Mouse (Mus musculus): ENCODE results near the gene Epha1. TPM values are rescaled to one million over a fixed set of nuclear protein-coding genes. Genes with fewer than 3 reads are reported as not detected.

Epha1 gene
- polyA plus RNA-seq, 1 experiment = 0.46 TPM

DNA sequence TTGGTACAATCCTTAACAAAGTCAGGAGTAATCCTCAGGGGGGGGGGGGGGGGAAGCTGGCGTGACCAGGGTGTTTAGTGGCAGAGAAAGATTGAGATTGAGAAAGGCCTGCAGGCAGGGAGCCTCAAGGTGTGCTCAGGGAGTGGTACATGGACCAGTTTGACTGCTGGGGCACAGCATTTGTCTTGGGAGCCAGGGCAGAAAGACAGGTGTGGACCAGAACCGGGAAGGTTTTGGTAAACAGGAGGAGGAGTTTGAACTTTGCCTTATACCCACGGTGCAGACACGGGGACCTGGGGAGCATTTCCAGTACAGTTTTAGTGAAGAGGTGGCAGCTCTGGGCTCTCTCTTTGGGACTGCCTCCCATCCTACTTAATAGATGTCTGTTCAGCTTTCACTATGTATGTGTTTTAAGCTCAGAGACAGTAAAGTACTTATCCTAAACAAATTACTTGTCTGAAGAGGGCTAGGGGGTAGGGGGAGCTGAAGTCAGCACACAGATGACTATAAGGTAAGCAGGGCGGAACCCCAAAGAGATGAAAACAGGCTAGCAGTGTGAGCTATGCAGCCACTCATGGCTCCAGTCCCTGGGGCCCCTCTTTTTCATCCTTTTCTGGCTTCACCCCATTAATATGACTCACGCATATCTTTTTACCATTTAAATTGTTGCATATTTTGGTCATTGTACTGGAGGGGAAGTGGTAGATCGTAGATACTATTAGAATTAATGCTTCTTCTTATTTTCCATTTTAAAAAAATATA is 782 bp upstream of the Epha1 start:
- Histone ChIP-seq H3K4me1 (ENCODE audit: control insufficient read depth, insufficient read depth, low read length) (peaks cover 4% of the 10 kb centered on the region), H3K27ac (ENCODE audit: insufficient read depth, low read length) (no peak overlapping the region), H3K27me3 (ENCODE audit: control insufficient read depth, insufficient read depth, low read length) (no peaks in the 10 kb centered on the region), H3K4me3 (replicated peaks; ENCODE audit: insufficient read depth, low read depth, low read length) (peak overlapping the region; percentile 22)
- WGBS = 42% methylated on average over 7 of the region's 7 CpGs
- TF ChIP-seq CTCF (IDR thresholded peaks at IDR 0.05; ENCODE audit: borderline replicate concordance, insufficient read depth, low read depth, low read length) = no peak
- TF ChIP-seq POLR2A (IDR thresholded peaks at IDR 0.05; ENCODE audit: borderline replicate concordance, insufficient read depth, low read length) = no peak
- DNase-seq = peak in 1 of 2 experiments; percentile 18

DNA sequence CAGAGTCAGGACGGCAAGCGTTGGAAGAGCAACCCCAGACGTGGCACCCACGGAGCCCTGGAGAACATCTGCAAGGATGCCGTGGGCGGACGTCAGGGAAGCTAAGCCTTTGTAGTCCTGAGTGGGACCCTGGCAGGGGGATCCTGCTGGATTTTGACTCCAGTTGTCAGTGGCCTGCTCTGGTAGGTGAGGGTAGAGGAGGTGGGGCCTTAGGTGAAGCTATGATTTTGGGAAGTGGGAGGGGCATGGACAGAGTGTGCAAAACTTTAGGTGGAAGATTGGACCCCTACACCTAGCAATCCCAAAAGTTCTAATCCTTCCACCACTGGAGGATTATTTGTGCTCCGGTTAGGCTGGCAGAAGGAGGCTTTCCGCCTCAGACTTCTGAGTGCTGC is 650 bp downstream of the Epha1 start:
- no peak for DNase-seq
- Histone ChIP-seq H3K4me3 (replicated peaks; ENCODE audit: insufficient read depth, low read depth, low read length) (no peak overlapping the region), H3K27ac (ENCODE audit: insufficient read depth, low read length) (no peak overlapping the region), H3K4me1 (ENCODE audit: control insufficient read depth, insufficient read depth, low read length) (peaks cover 4% of the 10 kb centered on the region), H3K27me3 (ENCODE audit: control insufficient read depth, insufficient read depth, low read length) (no peaks in the 10 kb centered on the region)
- TF ChIP-seq CTCF (IDR thresholded peaks at IDR 0.05; ENCODE audit: borderline replicate concordance, insufficient read depth, low read depth, low read length) (no peak), POLR2A (IDR thresholded peaks at IDR 0.05; ENCODE audit: borderline replicate concordance, insufficient read depth, low read length) (no peak)
- 56% methylated on average over 9 of the region's 9 CpGs for WGBS

DNA sequence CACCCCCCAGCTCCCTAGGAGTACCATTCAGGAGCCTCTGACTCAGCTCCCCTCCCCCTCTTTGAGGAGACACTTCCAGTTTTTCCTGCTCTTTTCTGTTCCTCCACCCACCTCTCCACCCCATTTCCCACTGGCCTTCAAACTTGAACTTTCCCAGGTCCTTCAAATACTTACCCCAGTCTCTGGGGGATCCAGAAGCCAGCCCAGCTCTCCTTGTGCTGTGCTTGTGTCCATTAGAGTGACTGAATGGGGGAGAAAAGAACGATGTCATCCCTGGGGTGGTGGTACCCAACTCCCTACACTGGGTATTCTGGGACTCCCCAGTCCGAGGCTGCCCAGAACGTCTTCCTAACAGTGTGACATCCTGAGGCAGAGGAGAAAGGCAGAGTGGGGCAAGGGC is 1.1 kb downstream of the Epha1 start:
- Histone ChIP-seq H3K27me3 (ENCODE audit: control insufficient read depth, insufficient read depth, low read length) (no peaks in the 10 kb centered on the region), H3K4me3 (replicated peaks; ENCODE audit: insufficient read depth, low read depth, low read length) (no peak overlapping the region), H3K4me1 (ENCODE audit: control insufficient read depth, insufficient read depth, low read length) (peaks cover 4% of the 10 kb centered on the region), H3K27ac (ENCODE audit: insufficient read depth, low read length) (no peak overlapping the region)
- DNase-seq = no peak
- TF ChIP-seq POLR2A (IDR thresholded peaks at IDR 0.05; ENCODE audit: borderline replicate concordance, insufficient read depth, low read length) (no peak), CTCF (IDR thresholded peaks at IDR 0.05; ENCODE audit: borderline replicate concordance, insufficient read depth, low read depth, low read length) (no peak)
- 37% methylated on average over 3 of the region's 3 CpGs for WGBS

DNA sequence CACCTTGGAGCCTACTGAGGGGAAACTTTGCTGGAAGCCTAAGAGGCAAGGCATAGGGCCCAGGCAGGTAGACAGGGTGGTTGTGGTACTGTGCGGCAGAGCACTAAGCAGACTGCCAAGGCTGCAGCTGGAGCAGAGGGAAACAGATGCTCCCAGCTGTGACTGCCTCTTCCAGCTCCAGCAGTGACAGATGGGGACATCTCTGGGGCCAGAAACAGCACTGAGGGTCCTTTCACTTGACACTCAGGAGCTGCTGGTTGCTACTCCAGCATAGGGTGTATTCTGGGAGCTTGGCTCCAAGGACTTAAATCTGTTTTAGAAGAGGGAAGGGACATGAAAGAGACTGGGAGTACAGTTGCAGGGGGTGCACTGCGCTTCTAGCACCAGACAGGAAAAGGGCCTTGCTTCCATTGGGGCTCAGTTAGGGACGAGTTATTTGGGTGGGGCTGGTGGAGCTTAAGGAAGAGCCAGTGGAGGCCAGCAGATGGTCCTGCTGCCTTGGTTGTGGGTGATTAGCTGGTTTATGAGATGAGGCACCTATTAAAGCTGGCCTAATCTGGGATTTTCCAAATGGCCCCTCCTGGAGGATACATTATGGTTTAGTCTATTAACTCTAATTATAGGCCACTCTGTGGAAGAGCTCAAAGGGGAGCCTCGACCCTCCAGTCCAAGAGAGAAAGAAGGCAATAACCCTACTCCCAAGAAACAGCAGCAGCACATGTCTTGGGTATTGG is 2.3 kb downstream of the Epha1 start:
- TF ChIP-seq CTCF (IDR thresholded peaks at IDR 0.05; ENCODE audit: borderline replicate concordance, insufficient read depth, low read depth, low read length) (no peak), POLR2A (IDR thresholded peaks at IDR 0.05; ENCODE audit: borderline replicate concordance, insufficient read depth, low read length) (no peak)
- Histone ChIP-seq H3K27ac (ENCODE audit: insufficient read depth, low read length) (no peak overlapping the region), H3K4me1 (ENCODE audit: control insufficient read depth, insufficient read depth, low read length) (peaks cover 4% of the 10 kb centered on the region), H3K4me3 (replicated peaks; ENCODE audit: insufficient read depth, low read depth, low read length) (no peak overlapping the region), H3K27me3 (ENCODE audit: control insufficient read depth, insufficient read depth, low read length) (no peaks in the 10 kb centered on the region)
- WGBS = 65% methylated on average over 4 of the region's 4 CpGs
- no peak for DNase-seq

DNA sequence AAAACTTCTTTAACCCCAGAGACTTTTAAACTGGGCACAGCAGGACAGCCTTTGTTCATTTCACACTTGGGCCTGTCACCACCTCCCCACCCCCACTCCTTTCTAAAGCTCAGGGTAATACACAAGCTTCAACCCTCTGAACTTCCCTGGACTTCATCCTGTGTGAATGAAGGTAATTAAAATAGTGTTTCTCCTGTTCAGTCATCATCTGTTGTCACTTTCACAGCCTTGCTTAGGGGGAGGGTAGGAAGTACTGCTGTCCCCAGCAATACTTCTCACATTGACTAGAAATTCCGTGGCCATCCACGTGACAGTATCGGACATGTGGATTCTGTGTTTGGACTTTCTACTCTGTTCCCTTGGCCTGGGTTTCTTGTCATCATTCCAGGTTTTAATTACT is 3.2 kb downstream of the Epha1 start:
- H3K27ac ChIP-seq (ENCODE audit: insufficient read depth, low read length) = no peak overlapping the region
- TF ChIP-seq CTCF (IDR thresholded peaks at IDR 0.05; ENCODE audit: borderline replicate concordance, insufficient read depth, low read depth, low read length) (no peak), POLR2A (IDR thresholded peaks at IDR 0.05; ENCODE audit: borderline replicate concordance, insufficient read depth, low read length) (no peak)
- peaks cover 4% of the 10 kb centered on the region for H3K4me1 ChIP-seq (ENCODE audit: control insufficient read depth, insufficient read depth, low read length)
- 18% methylated on average over 3 of the region's 3 CpGs for WGBS
- no peaks in the 10 kb centered on the region for H3K27me3 ChIP-seq (ENCODE audit: control insufficient read depth, insufficient read depth, low read length)
- no peak overlapping the region for H3K4me3 ChIP-seq (replicated peaks; ENCODE audit: insufficient read depth, low read depth, low read length)
- DNase-seq = no peak

DNA sequence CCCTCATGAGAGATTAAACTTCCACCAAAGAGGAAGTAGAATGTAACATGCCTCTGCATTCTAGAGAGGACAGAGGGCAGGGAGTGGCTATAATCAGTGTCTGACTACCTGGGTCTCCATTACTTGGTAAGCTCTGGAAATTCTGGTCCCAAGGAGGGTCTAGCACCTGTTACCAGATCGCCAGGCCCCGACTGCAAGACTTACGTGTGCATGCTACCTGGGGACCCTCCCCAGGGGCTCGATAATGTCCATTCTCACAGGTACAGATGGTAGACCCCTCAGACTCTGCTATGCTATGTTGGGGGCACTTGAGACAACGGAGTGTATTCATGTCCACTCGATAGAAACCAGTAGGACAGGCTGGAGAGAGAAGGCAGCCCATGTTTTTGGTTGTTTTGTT is 7.9 kb downstream of the Epha1 start:
- Histone ChIP-seq H3K4me3 (replicated peaks; ENCODE audit: insufficient read depth, low read depth, low read length) (no peak overlapping the region), H3K4me1 (ENCODE audit: control insufficient read depth, insufficient read depth, low read length) (peaks cover 9% of the 10 kb centered on the region; the same call in 1 of the 2 replicates), H3K27me3 (ENCODE audit: control insufficient read depth, insufficient read depth, low read length) (no peaks in the 10 kb centered on the region), H3K27ac (ENCODE audit: insufficient read depth, low read length) (no peak overlapping the region)
- no peak for DNase-seq
- WGBS = 92% methylated on average over 6 of the region's 6 CpGs
- TF ChIP-seq CTCF (IDR thresholded peaks at IDR 0.05; ENCODE audit: borderline replicate concordance, insufficient read depth, low read depth, low read length) (no peak), POLR2A (IDR thresholded peaks at IDR 0.05; ENCODE audit: borderline replicate concordance, insufficient read depth, low read length) (no peak)

DNA sequence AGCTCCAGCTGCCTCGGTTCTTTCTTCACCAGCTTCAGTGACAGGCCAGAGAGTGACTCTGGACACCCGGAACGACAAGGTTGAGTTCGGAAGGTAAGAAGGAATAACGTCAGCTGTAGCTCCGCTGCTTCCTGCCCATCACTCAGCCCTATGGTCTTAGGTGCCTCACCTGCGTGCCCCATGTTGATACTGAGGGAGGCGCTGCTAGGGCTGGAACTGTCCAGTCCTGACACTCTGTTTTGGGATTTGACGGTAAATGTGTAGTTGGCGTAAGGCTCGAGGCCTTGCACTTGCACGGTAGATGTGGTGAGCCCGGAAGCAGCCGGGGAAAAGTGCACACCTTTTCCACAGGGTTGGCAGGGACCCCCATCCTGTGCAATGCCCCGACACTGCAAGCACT is 8.5 kb downstream of the Epha1 start:
- no peaks in the 10 kb centered on the region for H3K27me3 ChIP-seq (ENCODE audit: control insufficient read depth, insufficient read depth, low read length)
- peaks cover 9% of the 10 kb centered on the region; the same call in 1 of the 2 replicates for H3K4me1 ChIP-seq (ENCODE audit: control insufficient read depth, insufficient read depth, low read length)
- DNase-seq = no peak
- WGBS = 92% methylated on average over 15 of the region's 15 CpGs
- no peak overlapping the region for H3K4me3 ChIP-seq (replicated peaks; ENCODE audit: insufficient read depth, low read depth, low read length)
- no peak for TF ChIP-seq POLR2A (IDR thresholded peaks at IDR 0.05; ENCODE audit: borderline replicate concordance, insufficient read depth, low read length)
- TF ChIP-seq CTCF (IDR thresholded peaks at IDR 0.05; ENCODE audit: borderline replicate concordance, insufficient read depth, low read depth, low read length) = no peak
- H3K27ac ChIP-seq (ENCODE audit: insufficient read depth, low read length) = no peak overlapping the region

DNA sequence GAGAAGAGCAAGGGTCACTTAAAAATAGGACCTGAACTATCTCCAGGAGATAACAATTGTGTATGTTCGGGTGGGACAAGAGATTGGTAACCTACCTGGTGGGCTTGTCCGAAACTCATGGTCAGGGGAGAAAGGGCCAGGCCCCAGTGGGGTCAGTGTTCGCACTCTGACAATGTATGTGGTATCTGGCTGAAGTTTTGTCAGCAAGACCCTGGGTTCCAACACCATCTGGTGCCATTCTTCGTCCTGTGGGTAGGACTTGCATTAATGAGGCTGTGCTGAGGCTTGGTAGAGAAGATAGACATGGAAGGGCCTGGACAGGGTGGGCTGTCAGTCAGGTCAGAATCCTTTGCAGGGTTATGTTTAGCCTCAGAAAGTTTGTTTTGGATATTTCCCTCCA is 9.0 kb downstream of the Epha1 start:
- peaks cover 9% of the 10 kb centered on the region; the same call in 1 of the 2 replicates for H3K4me1 ChIP-seq (ENCODE audit: control insufficient read depth, insufficient read depth, low read length)
- no peak for DNase-seq
- no peak overlapping the region for H3K27ac ChIP-seq (ENCODE audit: insufficient read depth, low read length)
- no peak for TF ChIP-seq POLR2A (IDR thresholded peaks at IDR 0.05; ENCODE audit: borderline replicate concordance, insufficient read depth, low read length)
- no peak for TF ChIP-seq CTCF (IDR thresholded peaks at IDR 0.05; ENCODE audit: borderline replicate concordance, insufficient read depth, low read depth, low read length)
- 76% methylated on average over 4 of the region's 4 CpGs for WGBS
- no peak overlapping the region for H3K4me3 ChIP-seq (replicated peaks; ENCODE audit: insufficient read depth, low read depth, low read length)
- no peaks in the 10 kb centered on the region for H3K27me3 ChIP-seq (ENCODE audit: control insufficient read depth, insufficient read depth, low read length)

All from cerebellum, adult 2 months (tissue).